Mouse (Mus musculus): ENCODE results near the gene Twsg1. TPM values are rescaled to one million over a fixed set of nuclear protein-coding genes. Genes with fewer than 3 reads are reported as not detected.

Gene Twsg1
- polyA plus RNA-seq, 1 experiment: 3.3 TPM

DNA sequence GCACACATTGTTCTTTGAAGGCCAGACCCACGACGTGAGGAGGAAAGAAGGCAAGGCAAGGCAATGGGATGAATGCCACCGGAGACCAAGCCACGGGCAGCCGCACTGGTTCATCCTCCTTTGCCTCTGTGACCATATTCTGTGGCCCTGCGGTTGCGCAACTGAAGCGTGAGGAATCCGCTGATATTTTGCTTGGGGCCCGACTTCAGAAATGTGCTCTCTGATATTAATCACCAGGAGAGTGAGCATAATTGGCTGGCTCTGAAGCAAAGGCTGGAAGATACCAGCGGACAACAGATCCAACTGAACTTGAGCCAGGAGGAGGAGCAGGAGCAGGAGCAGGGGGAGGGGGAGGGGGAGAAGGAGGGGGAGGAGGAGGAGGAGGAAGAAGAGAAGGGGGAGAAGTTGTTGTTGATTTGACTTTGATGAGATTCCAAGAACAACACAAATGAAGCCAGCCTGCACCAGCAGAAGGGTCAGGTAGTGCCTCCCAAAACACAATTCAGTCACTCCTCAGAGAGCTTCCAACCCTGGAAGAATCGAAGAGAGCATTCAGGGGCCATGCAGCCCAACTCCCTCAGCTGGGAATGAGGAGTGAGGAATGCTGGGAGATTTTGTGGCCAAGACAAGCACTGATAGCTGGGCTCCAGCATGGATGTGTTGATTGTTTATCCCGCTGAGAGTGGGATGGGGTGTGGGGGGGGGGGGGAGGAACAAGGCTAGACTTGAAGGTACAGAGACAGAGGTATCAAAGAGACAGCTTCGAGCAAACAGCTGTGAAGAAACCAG lies 6.2 kb upstream of the Twsg1 start:
- Histone ChIP-seq H3K36me3 (replicated peaks; ENCODE audit: low read length) (no peaks in the 10 kb centered on the region), H3K4me3 (replicated peaks) (no peak overlapping the region), H3K27me3 (replicated peaks) (peaks cover 2% of the 10 kb centered on the region), H3K4me1 (peaks cover 29% of the 10 kb centered on the region), H3K9me3 (no peaks in the 10 kb centered on the region)
- no peak for TF ChIP-seq GATA1 (IDR thresholded peaks at IDR 0.05; ENCODE audit: borderline replicate concordance, low read length)
- TF ChIP-seq FLI1 (IDR thresholded peaks at IDR 0.05; ENCODE audit: low read length): no peak

DNA sequence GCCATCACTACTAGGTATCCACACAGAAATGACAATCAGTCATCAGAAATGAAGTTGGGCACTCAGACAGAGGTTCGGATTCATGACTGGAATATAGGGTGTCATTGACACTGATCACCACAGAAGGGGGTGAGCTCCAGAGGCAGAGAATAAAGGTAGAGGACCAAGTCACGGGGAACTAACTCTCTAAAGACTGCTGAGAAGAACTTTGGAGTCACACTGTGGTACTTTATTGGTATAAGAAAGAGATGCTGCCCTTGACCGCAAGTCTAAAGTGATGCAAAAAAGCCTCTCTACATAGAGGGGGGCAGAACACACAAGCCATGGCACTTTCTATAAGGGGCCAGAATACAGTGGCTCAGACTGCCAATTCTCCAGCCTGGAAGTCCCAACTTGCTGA lies 5.1 kb upstream of the Twsg1 start:
- no peaks in the 10 kb centered on the region for H3K9me3 ChIP-seq
- H3K27me3 ChIP-seq (replicated peaks): peaks cover 2% of the 10 kb centered on the region
- H3K4me1 ChIP-seq: peaks cover 39% of the 10 kb centered on the region
- H3K4me3 ChIP-seq (replicated peaks): no peak overlapping the region
- no peaks in the 10 kb centered on the region for H3K36me3 ChIP-seq (replicated peaks; ENCODE audit: low read length)
- no peak for TF ChIP-seq GATA1 (IDR thresholded peaks at IDR 0.05; ENCODE audit: borderline replicate concordance, low read length)
- no peak for TF ChIP-seq FLI1 (IDR thresholded peaks at IDR 0.05; ENCODE audit: low read length)

DNA sequence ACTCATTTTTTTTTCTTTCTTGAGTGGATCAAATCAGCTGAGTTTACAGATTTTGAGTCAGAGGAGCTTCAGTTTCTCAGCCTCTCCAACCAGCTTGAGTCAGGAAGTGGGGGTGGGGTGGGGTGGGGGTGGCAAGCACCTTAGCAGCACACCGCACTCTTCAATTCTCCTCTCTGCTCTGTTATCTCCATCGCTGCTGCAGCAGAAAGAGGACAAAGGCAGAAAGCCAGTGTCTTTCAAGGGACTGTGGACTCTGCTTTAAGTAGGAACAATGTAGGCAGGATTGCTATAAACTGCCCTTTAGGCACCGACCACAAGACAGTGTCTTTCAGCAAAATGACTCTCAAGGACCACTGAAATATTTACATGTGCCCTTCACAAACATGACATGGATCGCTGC lies 2.9 kb upstream of the Twsg1 start:
- Histone ChIP-seq H3K36me3 (replicated peaks; ENCODE audit: low read length) (no peaks in the 10 kb centered on the region), H3K9me3 (no peaks in the 10 kb centered on the region), H3K4me1 (peaks cover 55% of the 10 kb centered on the region), H3K4me3 (replicated peaks) (peak overlapping the region; percentile 18), H3K27me3 (replicated peaks) (no peaks in the 10 kb centered on the region)
- TF ChIP-seq GATA1 (IDR thresholded peaks at IDR 0.05; ENCODE audit: borderline replicate concordance, low read length) (no peak), FLI1 (IDR thresholded peaks at IDR 0.05; ENCODE audit: low read length) (no peak)

DNA sequence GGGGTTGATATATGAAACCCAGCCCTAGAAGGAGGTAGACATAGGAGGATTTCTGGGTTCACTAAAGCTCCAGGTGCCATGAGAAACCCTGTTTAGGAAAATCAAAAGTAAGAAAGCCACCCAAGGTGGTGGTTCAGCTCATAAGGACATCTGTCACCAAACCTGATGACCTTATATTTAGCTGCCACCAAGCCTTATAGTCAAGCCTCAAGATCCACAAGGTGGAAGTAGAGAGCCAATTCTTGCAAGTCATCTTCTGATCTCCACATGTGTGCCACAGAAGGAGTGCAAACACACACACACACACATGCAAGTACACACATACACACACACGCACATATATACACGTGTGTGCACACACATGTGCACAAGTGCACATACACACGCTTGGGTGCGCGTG lies 1.1 kb upstream of the Twsg1 start:
- no peaks in the 10 kb centered on the region for H3K9me3 ChIP-seq
- no peaks in the 10 kb centered on the region for H3K27me3 ChIP-seq (replicated peaks)
- no peak for TF ChIP-seq FLI1 (IDR thresholded peaks at IDR 0.05; ENCODE audit: low read length)
- TF ChIP-seq GATA1 (IDR thresholded peaks at IDR 0.05; ENCODE audit: borderline replicate concordance, low read length): no peak
- H3K36me3 ChIP-seq (replicated peaks; ENCODE audit: low read length): peaks cover 15% of the 10 kb centered on the region
- peaks cover 46% of the 10 kb centered on the region for H3K4me1 ChIP-seq
- peak overlapping the region; percentile 3 for H3K4me3 ChIP-seq (replicated peaks)

DNA sequence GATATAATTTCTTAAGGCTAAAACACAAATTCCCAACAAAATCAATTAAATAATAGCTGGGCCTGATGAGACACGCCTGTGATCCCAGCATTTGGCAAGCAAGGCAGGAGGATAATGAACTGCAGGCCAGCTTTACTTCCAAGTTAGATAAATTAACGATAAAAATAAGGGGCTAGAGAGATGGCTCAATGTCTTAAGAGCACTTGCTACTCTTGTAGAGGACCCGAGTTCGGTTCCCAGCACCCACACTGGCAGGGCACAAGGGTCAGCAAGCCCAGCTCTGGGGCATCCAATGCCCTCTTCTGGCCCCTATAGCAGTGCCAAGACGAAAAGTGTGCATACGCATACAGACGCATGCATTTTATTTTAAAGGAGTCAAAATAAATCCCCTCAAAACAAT lies 843 bp downstream of the Twsg1 start:
- TF ChIP-seq GATA1 (IDR thresholded peaks at IDR 0.05; ENCODE audit: borderline replicate concordance, low read length) (no peak), FLI1 (IDR thresholded peaks at IDR 0.05; ENCODE audit: low read length) (no peak)
- Histone ChIP-seq H3K4me3 (replicated peaks) (peak overlapping the region; percentile 94), H3K36me3 (replicated peaks; ENCODE audit: low read length) (peaks cover 24% of the 10 kb centered on the region), H3K9me3 (no peaks in the 10 kb centered on the region), H3K4me1 (peaks cover 42% of the 10 kb centered on the region), H3K27me3 (replicated peaks) (no peaks in the 10 kb centered on the region)

DNA sequence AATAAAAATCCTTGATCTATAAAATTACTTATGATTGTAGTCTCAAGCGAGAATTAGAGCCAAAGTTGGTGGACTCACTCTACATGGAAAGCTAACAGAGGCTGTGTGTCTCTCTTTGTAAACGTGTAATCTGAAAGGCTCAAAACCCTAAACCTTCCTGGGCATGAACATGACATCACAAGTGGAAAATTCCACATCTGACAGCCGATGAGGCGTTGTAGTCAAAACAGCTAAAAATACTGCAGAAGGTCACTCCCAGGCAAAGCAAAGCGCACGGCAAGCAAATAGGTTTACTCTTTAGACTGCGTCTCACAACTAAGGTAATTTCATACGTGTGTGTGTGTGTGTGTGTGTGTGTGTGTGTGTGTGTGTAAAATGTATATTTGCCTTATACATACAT lies 3.7 kb downstream of the Twsg1 start:
- TF ChIP-seq GATA1 (IDR thresholded peaks at IDR 0.05; ENCODE audit: borderline replicate concordance, low read length) (no peak), FLI1 (IDR thresholded peaks at IDR 0.05; ENCODE audit: low read length) (no peak)
- H3K4me3 ChIP-seq (replicated peaks): no peak overlapping the region
- peaks cover 27% of the 10 kb centered on the region for H3K4me1 ChIP-seq
- no peaks in the 10 kb centered on the region for H3K27me3 ChIP-seq (replicated peaks)
- peaks cover 28% of the 10 kb centered on the region for H3K36me3 ChIP-seq (replicated peaks; ENCODE audit: low read length)
- H3K9me3 ChIP-seq: no peaks in the 10 kb centered on the region

DNA sequence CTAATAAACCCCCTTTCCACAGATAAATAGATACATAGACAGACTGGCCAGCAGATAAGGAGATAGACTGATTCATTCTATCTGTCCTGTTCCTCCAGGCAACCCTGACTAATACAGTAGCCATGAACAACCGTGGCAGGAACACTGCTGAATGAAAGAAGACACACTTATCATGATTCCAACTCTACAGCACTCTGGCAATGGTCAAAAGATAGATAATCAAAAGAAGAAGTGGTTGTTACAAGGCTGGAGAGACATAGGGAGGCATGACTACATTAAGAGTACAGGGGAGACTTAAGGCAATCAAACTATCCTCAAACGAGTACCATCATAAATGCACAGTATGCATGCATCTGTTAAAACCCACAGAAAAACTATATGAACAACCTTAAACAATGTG lies 5.6 kb downstream of the Twsg1 start:
- Histone ChIP-seq H3K9me3 (no peaks in the 10 kb centered on the region), H3K4me3 (replicated peaks) (no peak overlapping the region), H3K27me3 (replicated peaks) (no peaks in the 10 kb centered on the region), H3K4me1 (peaks cover 24% of the 10 kb centered on the region), H3K36me3 (replicated peaks; ENCODE audit: low read length) (peaks cover 28% of the 10 kb centered on the region)
- TF ChIP-seq FLI1 (IDR thresholded peaks at IDR 0.05; ENCODE audit: low read length): no peak
- no peak for TF ChIP-seq GATA1 (IDR thresholded peaks at IDR 0.05; ENCODE audit: borderline replicate concordance, low read length)

DNA sequence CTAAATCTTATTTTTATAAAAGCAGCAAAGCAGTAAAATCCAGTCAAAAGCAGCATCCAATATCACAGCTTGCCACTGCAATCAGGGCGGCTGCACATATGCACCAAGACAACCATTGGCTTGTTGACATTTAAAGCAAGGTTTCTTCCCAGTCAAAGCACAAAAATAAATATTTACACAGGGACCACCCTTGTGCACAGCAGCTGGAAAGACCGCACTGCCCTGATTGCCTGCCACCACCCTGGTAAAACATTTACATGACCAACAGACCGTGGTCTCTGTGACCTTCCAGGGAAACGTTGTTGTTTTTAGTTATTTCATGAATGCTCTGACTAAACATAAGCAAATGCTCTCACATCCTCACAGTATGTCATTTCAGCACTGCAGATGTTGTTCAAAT lies 8.6 kb downstream of the Twsg1 start:
- no peak for TF ChIP-seq GATA1 (IDR thresholded peaks at IDR 0.05; ENCODE audit: borderline replicate concordance, low read length)
- no peak for TF ChIP-seq FLI1 (IDR thresholded peaks at IDR 0.05; ENCODE audit: low read length)
- Histone ChIP-seq H3K36me3 (replicated peaks; ENCODE audit: low read length) (peaks cover 19% of the 10 kb centered on the region), H3K27me3 (replicated peaks) (no peaks in the 10 kb centered on the region), H3K4me1 (peaks cover 22% of the 10 kb centered on the region), H3K4me3 (replicated peaks) (no peak overlapping the region), H3K9me3 (no peaks in the 10 kb centered on the region)

DNA sequence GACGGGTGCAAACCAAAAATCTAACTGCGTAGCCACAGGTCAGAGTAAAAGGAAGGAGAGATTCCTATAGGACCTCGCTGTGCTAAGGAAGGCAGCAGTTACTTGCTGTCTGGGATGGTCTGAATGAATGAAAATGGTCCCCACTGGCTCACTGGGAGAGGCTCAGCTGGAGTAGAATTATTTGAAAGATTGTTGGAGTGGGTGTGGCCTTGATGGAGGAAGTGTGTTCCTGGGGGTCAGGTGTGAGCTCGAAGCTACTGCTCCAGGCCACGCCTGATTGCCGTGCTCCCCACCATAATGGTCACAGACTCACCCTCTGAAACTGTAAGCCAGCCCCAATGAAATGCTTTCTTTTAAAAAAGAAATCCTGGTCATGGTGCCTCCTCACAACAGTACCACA lies 9.8 kb downstream of the Twsg1 start:
- Histone ChIP-seq H3K27me3 (replicated peaks) (no peaks in the 10 kb centered on the region), H3K4me1 (peaks cover 22% of the 10 kb centered on the region), H3K36me3 (replicated peaks; ENCODE audit: low read length) (peaks cover 24% of the 10 kb centered on the region), H3K4me3 (replicated peaks) (no peak overlapping the region), H3K9me3 (0 out of 2 replicates have a peak, but pooled peaks cover 4% of the 10 kb centered on the region)
- TF ChIP-seq GATA1 (IDR thresholded peaks at IDR 0.05; ENCODE audit: borderline replicate concordance, low read length): no peak

DNA sequence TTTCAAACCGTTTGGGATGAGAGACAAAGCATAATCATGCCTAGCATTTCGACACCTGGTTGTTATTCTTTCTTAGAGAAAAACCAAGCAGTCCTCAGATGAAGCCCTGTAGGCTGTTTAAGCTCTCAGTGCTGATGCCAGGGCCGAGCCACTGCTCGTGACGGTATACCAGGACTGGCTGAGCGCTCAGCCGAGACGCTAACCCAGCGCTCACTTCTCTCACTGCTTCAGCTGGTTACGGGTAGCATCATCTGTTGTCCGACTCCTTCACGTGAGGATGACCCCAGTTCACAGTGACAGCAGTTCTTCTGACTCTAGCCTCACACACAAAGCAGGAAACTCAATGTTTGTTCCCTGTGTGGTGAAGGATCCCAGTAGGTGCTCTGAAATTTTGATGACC lies 10.8 kb downstream of the Twsg1 start:
- Histone ChIP-seq H3K36me3 (replicated peaks; ENCODE audit: low read length) (peaks cover 25% of the 10 kb centered on the region), H3K27me3 (replicated peaks) (no peaks in the 10 kb centered on the region), H3K4me3 (replicated peaks) (peak overlapping the region; percentile 40)

More for the DNA sequence above, 10.8 kb downstream of the Twsg1 start:
- Histone ChIP-seq H3K9me3 (0 out of 2 replicates have a peak, but pooled peaks cover 4% of the 10 kb centered on the region), H3K4me1 (peaks cover 22% of the 10 kb centered on the region)
- no peak for TF ChIP-seq FLI1 (IDR thresholded peaks at IDR 0.05; ENCODE audit: low read length)
- TF ChIP-seq GATA1 (IDR thresholded peaks at IDR 0.05; ENCODE audit: borderline replicate concordance, low read length): no peak

All from megakaryocyte, embryonic 14.5 days (primary cell).